Comparison of ENCODE assay signal across 26 mouse cellular contexts in genomic region chr2:77593461-77593860, GRCm38 (mm10).
"Had no signal": no experiment of that assay in that cellular context is flagged by ENCODE, and none has a peak within 500 bp of the region (broad histone marks: within the 10 kb centered on the region; RNA-seq: fewer than 3 reads in every experiment).

No protein-coding gene starts in this region.

- H3K4me3 ChIP-seq: kidney, embryonic 15.5 days; layer of hippocampus, adult 2 months; limb, embryonic 10.5 days; limb, embryonic 13.5 days; liver, embryonic 12.5 days; liver, embryonic 15.5 days; lung, embryonic 15.5 days; megakaryocyte, embryonic 14.5 days; midbrain, embryonic 12.5 days; midbrain, embryonic 15.5 days; neural tube, embryonic 12.5 days; neural tube, embryonic 15.5 days; stomach, embryonic 15.5 days had no signal

- H3K4me2 ChIP-seq: kidney, embryonic 15.5 days; limb, embryonic 13.5 days; liver, embryonic 12.5 days; liver, embryonic 15.5 days; lung, embryonic 15.5 days; midbrain, embryonic 12.5 days; midbrain, embryonic 15.5 days; neural tube, embryonic 12.5 days; neural tube, embryonic 15.5 days; stomach, embryonic 15.5 days had no signal

- H3K9ac ChIP-seq: kidney, embryonic 15.5 days; limb, embryonic 13.5 days; liver, embryonic 12.5 days; liver, embryonic 15.5 days; lung, embryonic 15.5 days; midbrain, embryonic 12.5 days; midbrain, embryonic 15.5 days; neural tube, embryonic 12.5 days; neural tube, embryonic 15.5 days; stomach, embryonic 15.5 days had no signal

- H3K27me3 ChIP-seq: kidney, embryonic 15.5 days; limb, embryonic 13.5 days; liver, embryonic 12.5 days; liver, embryonic 15.5 days; lung, embryonic 15.5 days; megakaryocyte, embryonic 14.5 days; midbrain, embryonic 12.5 days; midbrain, embryonic 15.5 days; neural tube, embryonic 12.5 days; neural tube, embryonic 15.5 days; stomach, embryonic 15.5 days had no signal

- ATAC-seq: inflammation-experienced regulatory T-cells, adult 6 months; intestine, embryonic 16.5 days; liver, embryonic 12.5 days; midbrain, embryonic 15.5 days had no signal

- DNase-seq: kidney, adult 18-20 months; kidney, postnatal 25 days; layer of hippocampus, adult 9-11 months; liver; lung, adult 18-20 months; lung, postnatal 10 days; lung, postnatal 36 days; right cerebral cortex, postnatal 14 days; right cerebral cortex, postnatal 4 days; spleen, adult 18-20 months; thymus, postnatal 25 days had no signal

- H3K36me3 ChIP-seq: kidney, embryonic 15.5 days; limb, embryonic 10.5 days; limb, embryonic 13.5 days; liver, embryonic 12.5 days; liver, embryonic 15.5 days; lung, embryonic 15.5 days; midbrain, embryonic 12.5 days; midbrain, embryonic 15.5 days; neural tube, embryonic 12.5 days; neural tube, embryonic 15.5 days; stomach, embryonic 15.5 days had no signal

- H3K27ac ChIP-seq: kidney, embryonic 15.5 days; layer of hippocampus, adult 2 months; limb, embryonic 10.5 days; limb, embryonic 13.5 days; liver, embryonic 12.5 days; liver, embryonic 15.5 days; lung, embryonic 15.5 days; midbrain, embryonic 12.5 days; midbrain, embryonic 15.5 days; neural tube, embryonic 12.5 days; neural tube, embryonic 15.5 days; stomach, embryonic 15.5 days had no signal

- H3K9me3 ChIP-seq: kidney, embryonic 15.5 days; limb, embryonic 10.5 days; limb, embryonic 13.5 days; liver, embryonic 12.5 days; liver, embryonic 15.5 days; lung, embryonic 15.5 days; midbrain, embryonic 12.5 days; midbrain, embryonic 15.5 days; neural tube, embryonic 12.5 days; neural tube, embryonic 15.5 days; stomach, embryonic 15.5 days had no signal

- H3K4me1 ChIP-seq: kidney, embryonic 15.5 days; limb, embryonic 10.5 days; limb, embryonic 13.5 days; liver, embryonic 12.5 days; liver, embryonic 15.5 days; lung, embryonic 15.5 days; megakaryocyte, embryonic 14.5 days; midbrain, embryonic 12.5 days; neural tube, embryonic 12.5 days; stomach, embryonic 15.5 days had no signal
